Mouse (Mus musculus): ENCODE measurements around the gene Hbb-bh2.

GRCm38 (mm10) chr7:103809801-103810155 is 30.5 kb downstream of the Hbb-bh2 start:
- TF ChIP-seq GATA1 (IDR thresholded peaks at IDR 0.05; ENCODE audit: low read length) (no peak), TAL1 (IDR thresholded peaks at IDR 0.05; ENCODE audit: low read length) (no peak)
